Mouse (Mus musculus) stomach, embryonic 15.5 days (tissue): ENCODE results near the gene Parp2. TPM values are rescaled to one million over a fixed set of nuclear protein-coding genes. Genes with fewer than 3 reads are reported as not detected.
"Not testable (repeated sequence)": the region's sequence is repeated elsewhere in the genome, so short reads cannot be mapped to it uniquely, and the experiment has no call there.

Source experiments
- ATAC-seq: fragments of 200-750 bp; cut with Nextera tagmentation; 2 replicates; pipeline ENCODE4 v1.8.0; 2017; ENCODE audit warnings: low read depth, moderate number of reproducible peaks, moderate TSS enrichment; ENCODE audit not compliant: insufficient read depth, low FRiP score
- H3K27ac ChIP-seq: fragments of 300-500 bp; sonication (generic); 2 replicates; pipeline ENCODE4 v1.5.1; 2015; ENCODE audit warnings: mild to moderate bottlenecking, inconsistent platforms
- H3K27me3 ChIP-seq: fragments of 300-500 bp; sonication (generic); replicated peaks from 2 replicates; pipeline ENCODE4 v1.6.1; 2015; ENCODE audit warnings: inconsistent platforms
- H3K36me3 ChIP-seq: fragments of 300-500 bp; sonication (generic); 2 replicates; pipeline ENCODE4 v1.6.1; 2015; ENCODE audit warnings: inconsistent platforms
- H3K4me1 ChIP-seq: fragments of 300-500 bp; sonication (generic); 2 replicates; pipeline ENCODE4 v1.6.1; 2015; ENCODE audit warnings: inconsistent platforms
- H3K4me2 ChIP-seq: fragments of 300-500 bp; sonication (generic); 2 replicates; pipeline ENCODE4 v1.6.1; 2015; ENCODE audit warnings: mild to moderate bottlenecking, inconsistent platforms
- H3K4me3 ChIP-seq: fragments of 300-500 bp; sonication (generic); replicated peaks from 2 replicates; pipeline ENCODE4 v1.5.1; 2015; ENCODE audit warnings: inconsistent platforms
- H3K9ac ChIP-seq: fragments of 300-500 bp; sonication (generic); 2 replicates; pipeline ENCODE4 v1.6.1; 2015; ENCODE audit warnings: inconsistent platforms
- H3K9me3 ChIP-seq: fragments of 300-500 bp; sonication (generic); 2 replicates; pipeline ENCODE4 v1.6.1; 2016; ENCODE audit warnings: inconsistent platforms
- WGBS: fragments of 180-500 bp; shearing (Covaris S2); methylation state at CpG from one replicate; pipeline ENCODE4 v1.1.7; 2015; 5-methylcytosine and 5-hydroxymethylcytosine counted together
- polyA plus RNA-seq: library from polyadenylated mRNA; unstranded; fragments of >200 nt; fragmentation: Nextera tagmentation; extraction: Ambion mirVana; gene quantifications from 2 replicates; pipeline ENCODE4 v1.2.1, GENCODE M21; 2015

The Parp2 gene
- polyA plus RNA-seq, 1 experiment from 2014 or later = 62.6 TPM

- ATAC-seq = no peak; the same call in 1 of the 2 replicates
- Histone ChIP-seq H3K4me3 (no peak overlapping the region), H3K36me3 (0 out of 2 replicates have a peak, but pooled peaks cover 5% of the 10 kb centered on the region), H3K27ac (no peak overlapping the region), H3K4me2 (no peak overlapping the region), H3K9ac (no peak overlapping the region), H3K4me1 (no peaks in the 10 kb centered on the region), H3K9me3 (no peaks in the 10 kb centered on the region), H3K27me3 (no peaks in the 10 kb centered on the region)
- WGBS = 42% methylated on average over 2 of the region's 2 CpGs
Measured at GRCm38 (mm10) chr14:50834435-50834834, 26.8 kb downstream of the Parp2 start.

DNA sequence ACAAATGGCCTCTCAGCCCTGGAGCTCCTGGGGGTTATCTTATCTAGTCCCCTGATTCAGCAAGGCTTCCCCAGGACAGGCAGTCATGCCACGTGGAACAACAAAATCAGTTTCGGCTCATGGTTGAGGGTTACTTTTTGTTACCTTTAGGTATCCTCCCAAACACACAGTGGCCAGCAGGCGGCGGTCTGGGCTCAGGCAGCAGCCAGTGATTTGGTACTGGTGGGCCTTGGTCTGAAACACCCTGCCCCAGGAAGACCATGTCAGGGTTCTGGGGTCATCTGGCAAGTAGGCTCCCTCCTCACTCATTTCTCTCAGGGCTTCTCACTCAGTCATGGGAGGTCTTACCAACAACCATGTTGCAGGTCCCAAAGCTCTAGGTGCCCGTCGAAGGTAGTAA, 29.6 kb downstream of the Parp2 start:
- no peak overlapping the region for H3K4me2 ChIP-seq
- H3K9me3 ChIP-seq = no peaks in the 10 kb centered on the region
- no peaks in the 10 kb centered on the region for H3K4me1 ChIP-seq
- H3K27ac ChIP-seq = no peak overlapping the region
- 0 out of 2 replicates have a peak, but pooled peaks cover 5% of the 10 kb centered on the region for H3K36me3 ChIP-seq
- no peak overlapping the region for H3K9ac ChIP-seq
- WGBS = 63% methylated on average over 6 of the region's 6 CpGs
- H3K4me3 ChIP-seq = no peak overlapping the region
- no peaks in the 10 kb centered on the region for H3K27me3 ChIP-seq
- ATAC-seq = no peak

DNA sequence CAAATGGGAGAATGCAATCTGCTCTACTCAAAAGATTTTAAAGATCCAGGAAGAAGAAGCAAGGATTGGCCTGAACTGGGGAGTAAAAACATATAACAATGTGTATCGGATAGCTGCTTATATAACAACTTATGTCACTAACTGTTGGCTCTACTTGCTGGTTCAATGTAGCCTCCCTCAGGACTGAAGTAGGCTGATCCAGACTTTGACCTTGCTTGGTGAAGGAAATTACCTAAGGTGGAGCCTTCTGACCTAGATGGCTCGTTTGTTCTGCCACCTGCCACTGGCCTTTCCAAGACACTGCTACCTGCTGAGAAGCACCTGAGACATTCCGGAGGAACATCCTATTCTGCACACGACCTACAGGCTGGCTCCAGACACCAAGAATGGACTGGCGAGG, 48.1 kb downstream of the Parp2 start:
- Histone ChIP-seq H3K9ac (no peak overlapping the region), H3K9me3 (no peaks in the 10 kb centered on the region), H3K4me1 (no peaks in the 10 kb centered on the region), H3K27ac (no peak overlapping the region), H3K27me3 (no peaks in the 10 kb centered on the region), H3K36me3 (peaks cover 3% of the 10 kb centered on the region; the same call in 1 of the 2 replicates), H3K4me3 (no peak overlapping the region), H3K4me2 (no peak overlapping the region)
- ATAC-seq = no peak
- WGBS = 78% methylated on average over 5 of the region's 5 CpGs

DNA sequence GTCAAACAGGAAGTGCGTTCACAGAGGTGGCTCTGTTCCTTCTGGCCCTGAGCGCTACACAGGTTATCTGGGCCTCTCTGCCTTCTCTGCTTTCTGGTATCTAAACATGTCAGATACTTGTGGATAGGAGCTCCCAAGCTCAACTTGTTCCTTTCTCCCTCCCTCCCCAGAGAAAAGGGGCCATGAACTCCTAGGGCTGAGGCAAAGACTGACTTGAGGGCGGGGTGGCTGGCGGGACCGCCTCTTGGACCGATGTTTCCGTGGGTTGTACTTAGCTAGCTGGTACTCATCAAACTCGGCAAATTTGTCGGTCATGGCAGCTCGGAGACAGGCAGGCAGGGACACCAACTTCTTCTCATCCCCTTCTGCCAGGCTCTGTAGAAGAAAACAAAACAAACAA, 55.0 kb downstream of the Parp2 start:
- no peak overlapping the region for H3K9ac ChIP-seq
- no peak overlapping the region for H3K27ac ChIP-seq
- 88% methylated on average over 10 of the region's 10 CpGs for WGBS
- no peaks in the 10 kb centered on the region for H3K27me3 ChIP-seq
- H3K4me3 ChIP-seq = no peak overlapping the region
- ATAC-seq = no peak
- H3K4me1 ChIP-seq = no peaks in the 10 kb centered on the region
- H3K36me3 ChIP-seq = peaks cover 7% of the 10 kb centered on the region
- H3K4me2 ChIP-seq = no peak overlapping the region
- no peaks in the 10 kb centered on the region for H3K9me3 ChIP-seq

- H3K36me3 ChIP-seq, H3K9ac ChIP-seq, ATAC-seq, H3K27me3 ChIP-seq, H3K9me3 ChIP-seq, H3K4me3 ChIP-seq, H3K4me1 ChIP-seq, H3K4me2 ChIP-seq, H3K27ac ChIP-seq: not testable (repeated sequence)
Measured at GRCm38 (mm10) chr14:50865005-50865404, 57.4 kb downstream of the Parp2 start.

- 91% methylated on average over 3 of the region's 3 CpGs for WGBS
- H3K4me3 ChIP-seq = no peak overlapping the region
- peaks cover 3% of the 10 kb centered on the region; the same call in 1 of the 2 replicates for H3K36me3 ChIP-seq
- ATAC-seq = no peak
- no peaks in the 10 kb centered on the region for H3K27me3 ChIP-seq
- no peak overlapping the region for H3K4me2 ChIP-seq
- 0 out of 2 replicates have a peak, but pooled peaks cover 4% of the 10 kb centered on the region for H3K4me1 ChIP-seq
- no peak overlapping the region for H3K9ac ChIP-seq
- H3K27ac ChIP-seq = no peak overlapping the region
- no peaks in the 10 kb centered on the region for H3K9me3 ChIP-seq
Measured at GRCm38 (mm10) chr14:50866966-50867365, 59.3 kb downstream of the Parp2 start.

GRCm38 (mm10) chr14:50868211-50868610, 60.6 kb downstream of the Parp2 start:
- Histone ChIP-seq H3K4me3 (no peak overlapping the region), H3K4me1 (0 out of 2 replicates have a peak, but pooled peaks cover 4% of the 10 kb centered on the region), H3K27me3 (no peaks in the 10 kb centered on the region), H3K36me3 (peaks cover 3% of the 10 kb centered on the region; the same call in 1 of the 2 replicates), H3K9ac (no peak overlapping the region), H3K27ac (no peak overlapping the region), H3K4me2 (no peak overlapping the region), H3K9me3 (no peaks in the 10 kb centered on the region)
- WGBS = 75% methylated on average over 4 of the region's 4 CpGs
- ATAC-seq = no peak

DNA sequence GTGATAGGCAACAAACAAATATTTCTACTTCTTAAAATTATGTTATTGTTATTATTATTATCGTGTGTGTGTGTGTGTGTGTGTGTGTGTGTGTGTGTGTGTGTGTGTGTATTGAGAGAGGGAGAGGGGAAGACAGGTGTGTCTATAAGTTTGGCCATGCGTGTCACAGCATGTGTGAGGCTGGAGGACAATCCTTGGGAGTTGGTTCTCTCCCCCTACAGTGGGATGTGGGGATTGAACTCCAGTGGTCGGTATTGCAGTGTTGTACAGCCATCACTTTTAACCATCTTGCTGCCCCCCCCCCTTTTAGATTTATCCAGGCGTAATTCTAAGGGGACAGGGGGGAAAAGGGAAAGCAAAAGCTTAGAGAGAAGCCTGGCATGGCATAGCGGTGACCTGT, 61.0 kb downstream of the Parp2 start:
- no peaks in the 10 kb centered on the region for H3K27me3 ChIP-seq
- H3K9ac ChIP-seq = no peak overlapping the region
- no peak for ATAC-seq
- H3K27ac ChIP-seq = no peak overlapping the region
- 86% methylated on average over 5 of the region's 5 CpGs for WGBS
- 0 out of 2 replicates have a peak, but pooled peaks cover 4% of the 10 kb centered on the region for H3K4me1 ChIP-seq
- H3K36me3 ChIP-seq = peaks cover 3% of the 10 kb centered on the region; the same call in 1 of the 2 replicates
- no peak overlapping the region for H3K4me2 ChIP-seq
- H3K9me3 ChIP-seq = no peaks in the 10 kb centered on the region
- no peak overlapping the region for H3K4me3 ChIP-seq

GRCm38 (mm10) chr14:50869889-50870804, 62.5 kb downstream of the Parp2 start, which contains the start of gene Tep1:
Gene Tep1 (minus strand): TSS chr14:50870560.
- Histone ChIP-seq H3K4me1 (0 out of 2 replicates have a peak, but pooled peaks cover 4% of the 10 kb centered on the region), H3K27ac (peak within 1 kb of the TSS; percentile 77), H3K4me2 (peak within 1 kb of the TSS; percentile 59), H3K36me3 (peaks cover 3% of the 10 kb centered on the region; the same call in 1 of the 2 replicates), H3K4me3 (peak within 1 kb of the TSS; percentile 57), H3K9me3 (no peaks in the 10 kb centered on the region), H3K9ac (peak within 1 kb of the TSS; percentile 35; the same call in 1 of the 2 replicates), H3K27me3 (no peaks in the 10 kb centered on the region)
- WGBS = 5% methylated on average over 32 of the region's 32 CpGs
- ATAC-seq = peak; percentile 92

DNA sequence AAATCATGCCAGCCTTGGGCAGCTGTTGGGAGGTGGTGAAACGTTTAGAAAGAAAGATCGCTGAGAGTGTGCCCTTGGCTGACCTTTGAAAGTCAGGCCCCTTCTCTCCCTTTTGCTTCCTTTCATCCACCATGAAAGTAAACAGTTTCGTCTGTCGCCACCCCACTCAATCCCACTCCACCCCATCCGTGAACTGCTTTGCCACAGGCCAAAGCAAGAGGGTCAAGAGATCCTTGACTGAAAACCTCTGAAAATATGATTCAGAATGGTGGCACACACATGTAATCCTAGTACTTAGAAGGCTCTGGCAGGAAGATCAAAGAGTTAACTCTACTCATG, 63.1 kb downstream of the Parp2 start:
- Histone ChIP-seq H3K4me1 (0 out of 2 replicates have a peak, but pooled peaks cover 4% of the 10 kb centered on the region), H3K4me2 (peak overlapping the region; percentile 59), H3K27ac (peak overlapping the region; percentile 77), H3K27me3 (no peaks in the 10 kb centered on the region), H3K36me3 (no peaks in the 10 kb centered on the region; the same call in 1 of the 2 replicates), H3K9me3 (no peaks in the 10 kb centered on the region), H3K4me3 (peak overlapping the region; percentile 57), H3K9ac (no peak overlapping the region)
- WGBS = 25% methylated on average over 5 of the region's 5 CpGs
- ATAC-seq = no peak
